Mouse (Mus musculus) CD8-positive naive resting alpha-beta T cell, adult 2 months (primary cell): Measurements from ENCODE around the gene 6030468B19Rik.
"Not testable (repeated sequence)": the region's sequence is repeated elsewhere in the genome, so short reads cannot be mapped to it uniquely, and the experiment has no call there.

ENCODE experiments used
- DNase-seq, 2 experiments: peaks; one replicate each; pipeline ENCODE4 v3.0.0; 2022; ENCODE audit warnings: low read depth in 2 of 2, low spot score in 2 of 2

6030468B19Rik gene

DNA sequence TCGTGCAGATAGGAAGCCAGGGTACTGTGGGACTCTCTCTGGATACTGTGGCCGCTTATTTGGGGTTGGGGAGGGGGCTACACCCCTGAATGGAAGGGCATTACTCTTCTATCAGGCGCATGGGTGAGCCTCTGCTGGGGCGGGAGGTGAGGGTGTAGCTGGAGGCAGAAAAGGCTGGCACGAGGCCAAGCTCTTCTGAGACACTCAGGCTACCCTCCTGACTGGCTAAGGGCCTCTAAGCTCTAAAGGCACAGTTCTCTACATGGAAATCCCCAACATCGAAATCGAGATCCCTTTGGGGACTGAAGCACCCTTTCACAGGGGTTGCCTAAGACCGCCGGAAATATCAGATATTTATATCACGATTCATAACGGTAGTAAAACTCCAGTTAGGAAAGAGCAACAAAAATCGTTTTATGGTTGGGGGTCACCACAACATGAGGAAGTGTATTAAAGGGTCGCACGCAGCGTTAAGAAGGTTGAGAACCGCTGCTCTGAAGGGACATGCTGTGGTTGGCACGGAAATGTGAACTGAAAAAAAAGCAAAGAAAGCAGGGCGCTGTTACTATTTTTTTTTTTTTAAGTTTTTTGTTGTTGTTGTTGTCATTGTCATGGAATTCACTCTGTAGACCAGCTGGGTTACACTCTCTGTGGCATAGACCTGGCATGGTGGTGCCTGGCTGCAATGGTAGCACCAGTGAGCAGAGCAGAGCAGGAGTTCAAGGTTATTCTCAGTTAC lies 30.9 kb downstream of the 6030468B19Rik start:
- DNase-seq, result peak; percentile 40 to 48

DNA sequence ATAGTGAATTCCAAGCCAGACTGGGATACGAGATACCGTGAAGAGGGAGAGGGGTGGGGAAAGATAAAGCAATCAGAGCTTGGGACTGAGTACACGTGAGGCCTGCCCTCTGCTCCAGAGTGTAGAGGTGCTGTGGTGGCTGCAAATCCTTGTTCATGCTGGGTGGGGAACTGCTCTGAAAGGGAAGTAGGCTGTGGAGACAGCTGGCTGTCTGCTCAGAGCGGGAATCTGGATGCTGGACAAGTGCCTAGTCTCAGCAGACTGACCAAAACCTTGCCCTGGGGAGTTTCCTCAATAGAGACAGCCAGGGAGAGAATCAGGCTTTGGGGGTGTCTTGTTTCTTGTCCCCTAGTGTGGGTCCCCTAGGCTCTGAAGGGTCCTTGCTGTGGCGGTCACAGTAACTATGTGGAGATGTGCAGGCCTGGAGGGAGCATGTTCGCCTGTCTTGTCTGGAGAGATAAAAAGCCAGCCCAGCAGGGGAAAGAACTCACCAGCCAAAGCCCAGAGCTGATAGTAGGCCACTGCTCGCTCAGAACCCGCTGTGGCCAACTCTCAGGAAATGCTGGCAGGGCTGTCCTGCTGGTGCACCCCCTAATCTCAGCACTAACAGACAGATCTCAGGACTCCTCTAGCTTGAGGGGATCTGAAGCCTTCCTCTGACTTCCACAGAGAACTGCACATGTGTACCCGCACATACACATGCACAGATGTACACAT lies 31.6 kb downstream of the 6030468B19Rik start:
- no peak for DNase-seq

DNA sequence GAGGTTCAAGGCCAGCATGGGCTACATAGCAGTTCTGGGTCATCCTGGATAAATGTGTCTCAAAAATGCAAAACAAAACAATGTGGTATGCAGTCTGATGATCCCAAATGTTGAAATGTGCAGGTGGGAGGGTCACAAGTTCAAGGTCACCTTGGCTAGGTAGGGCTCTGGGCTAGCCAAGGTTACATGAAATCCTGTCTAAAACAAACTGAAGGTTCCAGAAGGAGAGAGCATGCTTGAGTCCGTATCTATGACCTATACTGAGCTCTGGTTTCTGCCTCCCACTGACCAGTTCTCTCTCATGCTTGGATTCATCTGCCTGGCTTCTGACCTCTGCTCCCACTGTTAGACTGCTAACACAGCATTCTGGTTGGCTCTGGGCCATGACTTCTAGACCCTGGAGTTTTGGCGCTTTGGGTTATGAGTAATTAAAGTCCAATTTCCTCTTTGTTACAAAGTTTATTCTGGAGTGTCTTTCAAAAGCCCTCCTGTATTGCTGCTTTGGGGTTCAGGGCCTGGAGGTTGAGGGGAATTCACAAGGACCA lies 32.3 kb downstream of the 6030468B19Rik start:
- no peak for DNase-seq

DNA sequence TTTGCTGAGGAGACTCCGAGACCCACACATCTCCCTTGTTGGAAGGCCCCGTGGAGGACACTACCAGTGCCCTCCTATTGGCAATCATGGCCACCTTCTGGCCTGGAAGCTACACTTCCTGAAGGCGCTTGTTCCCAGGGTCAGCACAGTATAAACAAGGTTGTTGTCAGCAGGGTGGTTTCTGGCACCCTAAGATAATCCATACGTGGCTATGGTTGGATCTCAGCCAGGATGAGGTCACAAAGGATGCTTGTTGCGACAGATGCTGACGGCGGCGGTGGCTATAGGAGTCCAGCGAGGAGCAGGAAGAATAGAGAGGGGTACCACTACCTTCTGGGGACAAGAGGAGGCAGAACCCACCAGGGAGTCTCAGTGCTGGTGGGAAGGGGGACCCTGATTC lies 32.9 kb downstream of the 6030468B19Rik start:
- DNase-seq, result no peak

DNA sequence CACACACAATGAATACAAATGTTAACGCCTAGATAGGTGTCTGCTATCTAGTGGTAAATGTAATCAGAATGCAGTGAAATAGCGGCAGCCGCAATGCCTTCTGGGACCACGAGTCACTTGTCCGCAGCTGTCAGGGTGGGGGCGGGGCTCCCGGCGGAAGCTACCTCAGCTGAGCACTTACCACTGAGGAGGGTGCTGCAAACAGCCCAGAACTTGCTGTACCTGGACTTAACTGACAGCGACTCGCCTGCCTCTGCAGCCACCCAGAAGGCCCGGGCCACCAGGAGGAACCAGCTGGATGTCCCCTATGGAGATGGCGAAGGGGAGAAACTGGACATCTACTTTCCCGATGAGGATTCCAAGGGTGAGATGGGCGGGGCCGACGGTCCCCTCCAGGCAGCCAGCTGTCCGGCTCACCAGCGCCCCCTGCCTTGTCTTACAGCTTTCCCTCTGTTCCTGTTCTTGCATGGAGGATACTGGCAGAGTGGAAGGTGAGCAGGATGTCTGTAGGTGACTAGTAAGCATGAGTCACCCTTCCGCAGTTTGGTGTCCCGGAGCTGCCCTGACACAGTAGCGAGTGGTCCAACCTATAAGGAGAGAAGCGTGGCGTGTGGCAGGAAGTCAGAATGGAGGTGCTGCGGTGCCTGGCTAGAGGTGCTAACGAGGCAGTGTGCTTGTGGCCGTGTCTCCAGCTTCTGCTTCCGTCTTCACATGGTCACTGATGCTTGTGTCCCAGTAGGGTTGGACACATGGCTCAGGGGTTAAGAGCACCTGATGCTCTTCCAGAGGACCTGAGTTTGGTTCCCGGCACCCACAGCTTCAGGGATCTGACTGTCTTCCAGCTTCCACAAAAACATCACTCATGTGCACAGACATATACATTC lies 34.9 kb downstream of the 6030468B19Rik start:
- peak; percentile 88 to 94 for DNase-seq

DNA sequence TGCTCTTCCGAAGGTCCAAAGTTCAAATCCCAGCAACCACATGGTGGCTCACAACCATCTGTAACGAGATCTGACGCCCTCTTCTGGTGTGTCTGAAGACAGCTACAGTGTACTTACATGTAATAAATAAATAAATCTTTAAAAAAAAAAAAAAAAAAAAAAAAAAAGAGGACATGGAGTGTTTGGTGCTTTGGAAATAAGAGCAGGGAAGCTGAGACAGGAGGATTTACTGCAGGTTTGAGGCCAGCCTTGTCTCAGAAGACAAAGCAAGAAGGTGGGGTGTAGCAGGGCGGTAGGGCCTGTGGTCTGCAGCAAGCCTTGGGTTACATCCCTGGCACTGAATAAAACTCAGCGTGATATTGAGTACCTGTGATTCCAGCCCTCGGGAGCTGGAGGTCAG lies 36.0 kb downstream of the 6030468B19Rik start:
- DNase-seq, result not testable (repeated sequence)

DNA sequence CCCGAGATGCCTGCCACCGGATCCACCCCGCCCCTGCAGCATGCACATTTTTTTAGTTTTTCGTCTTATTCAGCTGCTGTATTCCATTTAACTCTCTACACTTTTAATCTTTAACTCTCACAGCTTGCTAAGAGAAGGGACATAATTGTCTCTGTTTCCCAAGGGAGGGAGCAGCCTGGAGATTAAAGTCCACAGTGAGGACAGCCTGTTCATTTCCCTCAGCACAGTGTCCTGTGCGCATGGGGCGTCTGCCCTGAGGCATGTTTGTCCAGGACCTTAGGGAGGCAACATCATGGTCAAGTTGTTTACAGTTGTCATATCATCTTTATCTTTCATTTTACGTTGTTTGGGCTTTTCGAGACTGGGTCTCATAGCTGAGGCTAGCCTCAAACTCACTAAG lies 36.6 kb downstream of the 6030468B19Rik start:
- no peak for DNase-seq

DNA sequence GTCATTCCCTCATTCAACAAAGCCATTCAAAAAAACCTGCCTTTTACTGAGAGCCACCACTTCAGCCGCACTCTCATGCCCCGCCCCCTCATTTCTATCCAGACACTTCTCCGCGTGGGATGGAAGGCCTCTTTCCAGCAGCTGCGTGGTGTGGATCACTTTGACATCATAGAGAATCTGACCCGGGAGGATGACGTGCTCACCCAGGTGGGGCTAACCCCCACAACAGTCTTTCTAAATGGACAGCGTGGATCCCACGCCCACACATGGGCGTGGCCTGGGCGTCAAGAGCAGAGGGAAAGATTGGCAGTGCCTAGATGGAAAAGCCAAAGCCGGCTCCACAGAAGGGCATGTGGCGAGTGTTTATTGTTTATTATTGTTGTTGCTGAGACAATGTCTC lies 38.8 kb downstream of the 6030468B19Rik start:
- no peak for DNase-seq

DNA sequence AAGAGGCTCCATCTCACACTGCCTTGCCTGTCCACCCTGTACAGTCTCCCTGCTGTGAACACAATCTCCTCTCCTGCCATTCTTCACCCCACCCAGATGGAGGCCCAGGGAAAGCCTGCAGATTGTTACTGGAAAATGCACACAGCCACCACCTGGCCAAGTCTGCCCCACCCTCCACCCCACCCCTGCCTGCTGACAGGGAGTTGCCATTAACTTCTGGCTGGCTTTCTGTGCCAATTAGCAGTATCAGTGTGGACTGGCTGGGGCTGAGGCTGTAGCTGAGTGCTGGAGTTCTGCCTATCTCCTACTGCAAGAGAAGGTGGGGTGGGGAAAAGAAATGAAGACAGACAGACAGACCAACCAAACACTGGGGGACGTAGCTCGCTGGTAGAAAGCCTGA lies 41.1 kb downstream of the 6030468B19Rik start:
- no peak for DNase-seq

DNA sequence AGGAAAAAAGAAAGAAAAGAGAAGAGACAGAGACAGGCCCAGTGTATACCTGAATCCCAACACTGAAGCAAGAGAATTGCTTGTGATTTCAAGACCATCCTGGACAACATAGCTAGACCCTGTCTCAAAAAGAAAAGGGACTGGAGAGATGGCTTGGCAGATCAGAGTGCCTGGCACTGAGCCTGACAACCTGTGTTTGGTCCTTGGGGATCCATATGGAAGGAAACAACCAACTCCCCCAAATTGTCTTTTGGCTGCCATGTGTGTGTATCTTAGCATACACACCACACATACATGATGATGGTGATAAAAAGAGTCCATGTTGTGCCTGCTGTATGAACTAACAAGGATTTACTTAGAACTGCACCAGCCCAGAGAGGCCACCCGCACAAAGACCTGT lies 41.6 kb downstream of the 6030468B19Rik start:
- DNase-seq, result no peak

DNA sequence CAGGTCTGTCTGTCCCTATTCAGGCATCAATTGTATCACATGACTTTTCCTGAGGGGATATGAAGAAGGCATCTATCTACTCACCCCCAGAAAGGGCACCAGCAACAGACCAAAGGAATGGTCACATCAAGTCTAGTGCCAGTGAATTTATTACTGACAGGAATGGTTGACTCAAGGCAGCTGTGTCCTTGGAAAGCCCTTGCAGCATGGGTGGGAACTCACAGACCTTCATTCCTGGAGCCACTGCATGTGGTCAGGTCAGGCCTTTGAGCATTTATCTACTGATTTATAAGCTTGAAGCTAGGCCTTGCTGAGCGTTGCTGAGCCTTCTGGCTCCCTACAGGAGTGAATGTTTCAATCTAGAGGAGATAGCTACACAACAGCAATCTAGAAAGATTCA lies 43.5 kb downstream of the 6030468B19Rik start:
- DNase-seq, result no peak

DNA sequence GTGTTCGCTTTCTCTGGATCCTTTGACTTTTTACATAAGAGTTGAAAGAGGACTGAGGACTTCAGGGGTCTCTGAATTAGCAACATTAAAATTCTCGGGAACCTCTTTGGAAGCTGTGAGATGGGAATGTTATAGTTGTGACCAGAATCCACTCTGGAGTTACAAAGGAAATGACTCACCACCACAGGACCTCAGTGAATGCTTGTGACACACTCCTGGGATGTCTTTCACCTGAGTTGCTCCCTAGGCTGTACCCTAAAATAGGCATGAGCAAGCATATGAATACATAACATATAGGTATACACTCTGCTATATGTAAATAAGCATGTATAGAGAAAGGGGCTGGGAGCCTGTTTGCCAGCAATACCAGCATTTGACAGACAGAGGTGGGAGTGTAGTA lies 46.0 kb downstream of the 6030468B19Rik start:
- DNase-seq, result no peak

DNA sequence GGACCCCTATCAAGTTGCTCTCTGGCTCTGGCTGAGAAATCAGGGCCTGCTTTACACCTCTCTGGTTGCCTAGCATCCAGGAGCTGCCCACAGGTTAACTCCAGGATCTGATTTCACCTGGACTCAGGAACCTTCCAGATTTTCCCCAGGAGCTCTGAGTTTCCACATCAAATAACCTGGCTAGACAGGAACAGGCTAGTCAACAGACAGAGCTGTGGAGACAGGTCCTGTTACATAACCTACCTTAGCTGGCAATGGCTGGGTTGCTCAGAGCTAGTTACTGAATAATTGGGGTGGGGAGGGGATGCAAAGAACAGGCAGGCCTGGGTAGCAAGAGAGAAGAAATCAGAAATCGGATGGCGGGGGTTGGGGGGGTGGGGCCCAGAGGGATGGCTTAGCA lies 47.5 kb downstream of the 6030468B19Rik start:
- no peak for DNase-seq

DNA sequence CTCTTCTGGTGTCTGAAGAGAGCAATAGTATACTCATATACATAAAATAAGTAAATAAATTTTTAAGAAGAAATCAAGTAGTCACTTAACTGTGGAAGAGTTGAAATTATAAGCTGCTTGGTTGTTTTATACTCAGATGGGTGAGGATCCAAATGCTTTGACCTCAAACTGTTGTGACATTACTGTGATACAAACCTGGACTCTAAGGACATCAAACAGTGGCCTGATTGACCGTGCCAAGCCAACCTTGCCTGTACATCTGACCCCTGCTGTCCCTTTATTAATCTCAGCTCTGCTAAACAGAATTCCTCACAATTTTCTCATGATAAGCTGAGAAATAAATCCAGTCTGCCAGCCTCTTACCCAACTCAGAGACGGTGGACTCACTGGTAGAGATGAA lies 48.2 kb downstream of the 6030468B19Rik start:
- no peak for DNase-seq

DNA sequence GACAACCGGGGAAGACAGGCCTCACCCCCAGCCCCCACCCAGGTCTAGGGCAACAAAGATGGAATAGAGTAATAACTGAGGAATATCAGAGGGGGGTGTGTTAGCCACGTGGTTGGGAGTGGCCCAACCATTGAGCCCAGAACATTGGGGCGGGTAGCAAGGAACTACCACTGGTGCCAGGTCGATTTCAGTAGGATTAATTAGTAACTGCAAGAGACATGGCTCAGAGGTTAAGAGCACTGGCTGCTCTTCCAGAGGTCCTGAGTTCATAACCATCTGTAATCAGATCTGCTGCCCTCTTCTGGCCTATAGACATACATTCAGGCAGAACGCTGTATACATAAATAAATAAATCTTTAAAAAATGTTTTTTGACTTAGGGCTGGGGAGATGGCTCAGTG lies 49.2 kb downstream of the 6030468B19Rik start:
- DNase-seq, result no peak

DNA sequence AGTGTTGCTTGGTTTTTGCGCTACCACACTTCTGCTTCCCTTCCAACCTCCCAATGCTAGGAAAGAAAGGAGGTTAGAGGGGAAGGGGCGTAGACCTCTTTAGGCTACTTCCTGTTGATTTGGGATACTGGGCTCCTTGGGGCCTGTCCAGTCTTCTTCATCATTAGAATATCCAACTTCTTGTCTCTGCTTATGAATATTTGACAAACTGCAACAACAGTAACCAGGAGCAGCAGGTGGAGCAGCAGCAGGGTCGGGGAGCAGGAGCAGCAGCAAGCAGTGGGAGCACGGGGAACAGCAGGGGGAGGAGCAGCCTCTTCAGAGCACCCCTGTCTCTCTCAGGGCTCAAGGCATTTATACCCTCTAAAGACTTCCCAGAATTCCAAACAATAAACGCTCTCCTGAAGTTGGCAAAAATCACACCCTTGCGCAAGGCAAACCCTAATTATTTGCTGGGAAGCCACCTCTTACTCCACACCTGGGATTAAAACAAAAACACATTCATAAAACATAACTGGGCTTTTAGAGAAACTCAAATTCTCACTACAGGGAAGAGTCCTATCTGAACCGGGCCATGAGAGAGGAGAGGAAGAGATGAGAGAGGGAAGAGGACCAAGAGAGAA lies 50.2 kb downstream of the 6030468B19Rik start:
- DNase-seq, result no peak

DNA sequence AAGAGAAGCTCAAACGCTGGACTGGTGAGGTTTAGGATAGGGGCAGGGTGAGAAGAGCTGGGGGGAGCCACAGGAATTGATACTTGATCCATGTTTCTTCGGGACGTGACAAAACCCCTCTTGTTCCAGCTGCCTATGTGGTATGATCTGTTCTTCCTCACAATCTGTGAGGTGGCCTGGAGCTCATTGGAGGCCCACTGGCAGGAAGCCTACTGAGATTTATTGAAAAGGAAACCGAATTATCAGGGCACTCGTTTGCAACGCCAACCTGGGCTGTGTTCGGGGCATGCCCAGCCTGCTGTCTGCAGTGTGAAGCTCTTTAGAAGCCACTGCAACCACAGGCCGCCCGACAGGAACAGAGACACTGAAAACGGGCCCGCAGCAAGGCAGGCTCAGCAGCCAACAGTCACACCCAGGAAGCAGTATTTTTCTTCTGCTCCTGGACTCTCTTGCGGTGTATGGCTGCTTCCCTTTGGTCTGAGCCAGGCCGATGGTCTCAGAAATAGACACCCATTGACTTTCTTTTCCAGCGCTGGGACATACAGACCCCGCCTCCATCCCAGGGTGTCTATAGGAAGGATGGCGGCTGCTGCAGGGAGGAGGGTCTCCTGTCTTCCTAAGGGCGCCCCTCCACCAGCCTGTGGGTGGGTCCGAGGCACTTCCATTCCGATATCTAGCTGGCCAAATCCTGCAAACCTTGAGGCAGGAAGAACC lies 51.0 kb downstream of the 6030468B19Rik start:
- DNase-seq, result peak; percentile 47 to 57

DNA sequence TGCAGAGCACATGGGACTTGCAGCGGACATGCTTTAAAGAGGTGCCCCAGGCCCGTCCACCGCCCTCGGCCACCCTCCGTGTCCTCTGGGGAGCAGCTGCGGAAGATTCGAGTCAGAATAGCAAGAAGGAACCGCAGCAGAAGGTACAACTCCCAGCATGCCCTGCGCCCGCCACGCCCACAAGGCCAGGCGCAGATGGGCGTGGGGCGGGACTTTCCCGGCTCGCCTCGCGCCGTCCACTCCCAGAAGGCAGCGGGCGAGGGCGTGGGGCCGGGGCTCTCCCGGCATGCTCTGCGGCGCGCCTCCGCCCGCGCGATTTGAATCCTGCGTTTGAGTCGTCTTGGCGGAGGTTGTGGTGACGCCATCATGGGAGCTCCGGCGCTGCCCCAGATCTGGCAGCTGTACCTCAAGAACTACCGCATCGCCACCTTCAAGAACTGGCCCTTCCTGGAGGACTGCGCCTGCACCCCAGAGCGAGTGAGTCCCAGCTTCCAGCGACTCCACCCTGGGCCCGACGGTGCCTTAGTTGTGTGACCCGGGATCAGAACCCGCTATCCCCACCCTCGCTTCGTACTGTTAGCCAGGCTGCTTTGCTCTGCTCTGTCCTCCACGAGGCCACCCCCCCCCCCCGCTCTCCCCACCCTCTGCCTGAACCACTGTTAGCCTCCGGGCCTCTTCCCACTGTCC lies 51.7 kb downstream of the 6030468B19Rik start, which contains the start of gene Birc5:
Gene Birc5, plus strand, starts transcription at position 267 of the 687 bp plus-strand sequence.
- peak; percentile 94 to 97 for DNase-seq

DNA sequence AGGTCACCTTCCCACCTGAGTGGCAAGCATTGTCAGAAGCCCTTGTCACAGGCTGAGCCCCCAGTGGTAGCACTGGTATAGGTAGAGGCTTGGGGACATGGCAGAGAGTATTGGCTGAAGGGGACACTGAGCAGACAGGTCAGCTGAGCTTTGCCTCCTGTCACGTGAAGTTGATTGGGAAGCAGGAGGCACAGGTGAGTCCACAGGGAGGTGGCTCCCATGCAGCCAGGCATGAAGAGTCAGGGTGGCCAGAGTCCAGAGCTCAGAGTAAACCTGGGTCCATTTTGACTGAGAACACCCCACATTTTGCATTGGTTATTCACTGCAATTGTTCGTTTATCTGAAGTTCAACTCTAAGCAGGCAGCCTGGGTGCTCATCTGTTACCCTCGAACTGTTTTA lies 55.4 kb downstream of the 6030468B19Rik start:
- DNase-seq, result no peak

DNA sequence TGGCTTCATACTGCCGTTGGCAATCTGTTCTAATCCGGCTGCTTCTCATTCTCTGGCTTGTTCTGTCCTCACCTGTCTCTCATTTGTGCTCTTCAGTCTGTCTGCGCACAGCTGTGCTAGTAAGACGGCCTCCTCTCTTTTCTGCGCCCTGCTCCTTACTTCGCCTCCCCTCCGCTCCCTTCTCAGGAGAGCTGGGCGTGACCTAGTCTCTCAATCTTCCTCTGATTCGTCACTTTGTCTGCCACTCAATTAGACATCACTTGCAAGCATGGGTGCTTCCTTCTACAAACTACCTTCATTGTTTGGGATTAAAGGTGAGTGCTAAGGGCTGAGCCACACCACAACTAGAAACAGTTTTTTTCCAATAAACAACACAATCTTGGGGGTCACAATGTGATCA lies 56.8 kb downstream of the 6030468B19Rik start:
- no peak for DNase-seq
